In the genomic region with DNA sequence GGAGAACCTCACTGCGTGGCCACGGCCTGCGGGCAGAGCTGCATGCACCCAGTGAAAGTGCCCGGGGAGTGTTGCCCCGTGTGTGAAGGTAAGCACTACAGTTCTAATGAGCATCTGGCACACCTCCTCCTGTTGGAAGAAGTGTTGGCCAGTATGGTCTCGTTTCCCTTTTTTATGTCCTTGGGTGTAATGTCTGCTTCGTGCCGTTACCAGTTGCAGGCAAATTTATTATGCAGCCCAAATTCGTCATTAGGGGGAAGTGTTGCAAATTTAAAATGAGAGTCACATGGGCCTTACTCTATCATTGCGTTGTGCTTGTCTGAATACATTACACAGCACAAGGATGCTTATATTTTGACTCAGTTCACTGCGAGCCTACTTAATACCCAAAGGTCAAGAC, we compare ENCODE assay signal across 27 mouse cellular contexts.
"Had no signal": no experiment of that assay in that cellular context is flagged by ENCODE, and none has a peak within 500 bp of the region (broad histone marks: within the 10 kb centered on the region; RNA-seq: fewer than 3 reads in every experiment).

No protein-coding gene starts in this region.

- DNase-seq: gastrocnemius, adult 2 months; gastrocnemius, postnatal 10 days; gastrocnemius, postnatal 25 days; heart, adult 11 months; heart, postnatal 14 days; heart, postnatal 36 days; kidney, adult 11 months; kidney, adult 2 months; kidney, adult 9 months; kidney, postnatal 14 days; kidney, postnatal 4 days; liver had no signal

- H3K27ac ChIP-seq: gastrocnemius, adult 2 months; heart, adult 2 months; heart, embryonic 13.5 days; heart, embryonic 15.5 days; hindbrain, embryonic 13.5 days; hindbrain, embryonic 15.5 days; hindbrain, postnatal 0 days; kidney, embryonic 15.5 days; kidney, postnatal 0 days; layer of hippocampus, adult 2 months; left cerebral cortex, adult 2 months; limb, embryonic 10.5 days; limb, embryonic 12.5 days had no signal

- H3K4me1 ChIP-seq: heart, embryonic 15.5 days; hindbrain, embryonic 13.5 days; kidney, embryonic 15.5 days; limb, embryonic 12.5 days had no signal

- ATAC-seq: hindbrain, postnatal 0 days; intestine, embryonic 16.5 days had no signal

- H3K4me3 ChIP-seq: gastrocnemius, adult 2 months; heart, adult 2 months; heart, embryonic 13.5 days; heart, embryonic 15.5 days; hindbrain, embryonic 13.5 days; hindbrain, embryonic 15.5 days; kidney, embryonic 15.5 days; layer of hippocampus, adult 2 months; left cerebral cortex, adult 2 months; limb, embryonic 10.5 days; limb, embryonic 12.5 days had no signal

- H3K36me3 ChIP-seq: heart, embryonic 15.5 days; hindbrain, embryonic 15.5 days had no signal

- H3K27me3 ChIP-seq: heart, embryonic 15.5 days; hindbrain, embryonic 13.5 days; hindbrain, embryonic 15.5 days; kidney, embryonic 15.5 days; limb, embryonic 12.5 days had no signal

- H3K9ac ChIP-seq: heart, embryonic 13.5 days; heart, embryonic 15.5 days; hindbrain, embryonic 13.5 days; hindbrain, embryonic 15.5 days; kidney, embryonic 15.5 days; limb, embryonic 12.5 days had no signal

- H3K4me2 ChIP-seq: heart, embryonic 11.5 days; heart, embryonic 13.5 days; heart, embryonic 15.5 days; hindbrain, embryonic 13.5 days; hindbrain, embryonic 15.5 days; kidney, embryonic 15.5 days; limb, embryonic 12.5 days; liver, embryonic 11.5 days had no signal

- H3K9me3 ChIP-seq: heart, embryonic 13.5 days; heart, embryonic 15.5 days; hindbrain, embryonic 13.5 days; hindbrain, embryonic 15.5 days; kidney, embryonic 15.5 days; limb, embryonic 10.5 days; limb, embryonic 12.5 days had no signal
